In genomic region chr7:130265319-130266165, GRCm38 (mm10) we compare ENCODE assay signal across 8 mouse cellular contexts.
DNase-seq lines count a peak whose midpoint lies in the region; ATAC-seq lines count a peak whose summit lies in the region.

No protein-coding gene starts in this region.

- H3K27me3 ChIP-seq in kidney, embryonic 15.5 days = no peaks in the 10 kb centered on the region
- peaks cover 65% of the 10 kb centered on the region for H3K27me3 ChIP-seq in embryonic facial prominence, embryonic 10.5 days (replicated peaks; ENCODE audit: low read depth, poor library complexity, severe bottlenecking)
- H3K27me3 ChIP-seq in heart, embryonic 14.5 days (ENCODE audit: control insufficient read depth, insufficient read depth, low read length) = peaks cover 5% of the 10 kb centered on the region; the same call in 1 of the 2 replicates
- no peaks in the 10 kb centered on the region for H3K27me3 ChIP-seq in stomach, embryonic 14.5 days (ENCODE audit: control insufficient read depth, insufficient read depth, low read length)

- no peak for DNase-seq in kidney, adult 8-10 months
- no peak for DNase-seq in embryonic facial prominence, embryonic 10.5 days (ENCODE audit: low spot score)
- DNase-seq in layer of hippocampus, postnatal 36 days = peak; percentile 62 to 69
- peak; percentile 48 for DNase-seq in lung, postnatal 14 days

- H3K27ac ChIP-seq in kidney, embryonic 15.5 days = peak overlapping the region; percentile 94
- H3K27ac ChIP-seq in embryonic facial prominence, embryonic 10.5 days (replicated peaks) = peak overlapping the region; percentile 94
- H3K27ac ChIP-seq in heart, embryonic 14.5 days (replicated peaks in 1 of 2; ENCODE audit: control insufficient read depth in 1 of 2, insufficient read depth in 1 of 2, low read depth in 2 of 2, low read length in 2 of 2) = peak overlapping the region; percentile 60 to 78
- peak overlapping the region; percentile 91 for H3K27ac ChIP-seq in stomach, embryonic 14.5 days (ENCODE audit: low read length)

- ATAC-seq in kidney, embryonic 15.5 days (replicated peaks; ENCODE audit: low FRiP score) = peak; percentile 5
- ATAC-seq in heart, embryonic 14.5 days (ENCODE audit: insufficient number of reproducible peaks, insufficient read depth, low FRiP score, low read depth) = peak; percentile 38
- no peak; the same call in 1 of the 2 replicates for ATAC-seq in stomach, embryonic 14.5 days (ENCODE audit: insufficient number of reproducible peaks, insufficient read depth, low FRiP score, low read depth)
- ATAC-seq in granulocyte monocyte progenitor cell, adult 5-6 weeks (replicated peaks; ENCODE audit: poor library complexity, severe bottlenecking) = no peak

- H3K9ac ChIP-seq in kidney, embryonic 15.5 days = peak overlapping the region; percentile 82
- peak overlapping the region; percentile 85 for H3K9ac ChIP-seq in heart, embryonic 14.5 days (ENCODE audit: low read length)
- peak overlapping the region; percentile 93 for H3K9ac ChIP-seq in stomach, embryonic 14.5 days (replicated peaks; ENCODE audit: low read depth, low read length)

- under 1% methylated on average over 58 of the region's 58 CpGs for WGBS in kidney, embryonic 15.5 days
- under 1% methylated on average over 58 of the region's 58 CpGs for WGBS in embryonic facial prominence, embryonic 10.5 days
- under 1% methylated on average over 58 of the region's 58 CpGs for WGBS in heart, embryonic 14.5 days
- WGBS in stomach, embryonic 14.5 days = under 1% methylated on average over 58 of the region's 58 CpGs

- peaks cover 13% of the 10 kb centered on the region for H3K36me3 ChIP-seq in kidney, embryonic 15.5 days
- peaks cover 14% of the 10 kb centered on the region for H3K36me3 ChIP-seq in embryonic facial prominence, embryonic 10.5 days (replicated peaks)
- peaks cover 4% of the 10 kb centered on the region; the same call in 1 of the 2 replicates for H3K36me3 ChIP-seq in heart, embryonic 14.5 days (ENCODE audit: control insufficient read depth, insufficient read depth, low read length)
- peaks cover 11% of the 10 kb centered on the region; the same call in 1 of the 2 replicates for H3K36me3 ChIP-seq in stomach, embryonic 14.5 days (ENCODE audit: control insufficient read depth, insufficient read depth, low read length)

- H3K4me3 ChIP-seq in kidney, embryonic 15.5 days (replicated peaks) = peak overlapping the region; percentile 81
- H3K4me3 ChIP-seq in embryonic facial prominence, embryonic 10.5 days = peak overlapping the region; percentile 86
- H3K4me3 ChIP-seq in heart, embryonic 14.5 days (ENCODE audit: control insufficient read depth in 1 of 2, insufficient read depth in 1 of 2, low read depth in 1 of 2, low read length in 2 of 2) = peak overlapping the region; percentile 76 to 78
- peak overlapping the region; percentile 71 for H3K4me3 ChIP-seq in stomach, embryonic 14.5 days (ENCODE audit: low read depth, low read length)

- peaks cover 62% of the 10 kb centered on the region for H3K4me1 ChIP-seq in kidney, embryonic 15.5 days
- peaks cover 84% of the 10 kb centered on the region for H3K4me1 ChIP-seq in embryonic facial prominence, embryonic 10.5 days
- H3K4me1 ChIP-seq in heart, embryonic 14.5 days (ENCODE audit: control insufficient read depth in 2 of 2, insufficient read depth in 2 of 2, low read length in 2 of 2) = peaks cover 19 to 21% of the 10 kb centered on the region in 2 experiments
- H3K4me1 ChIP-seq in stomach, embryonic 14.5 days (ENCODE audit: control insufficient read depth, insufficient read depth, low read length) = peaks cover 23% of the 10 kb centered on the region

- H3K4me2 ChIP-seq in kidney, embryonic 15.5 days = peak overlapping the region; percentile 86
- peak overlapping the region; percentile 96 for H3K4me2 ChIP-seq in heart, embryonic 14.5 days (ENCODE audit: low read length)
- peak overlapping the region; percentile 63 for H3K4me2 ChIP-seq in stomach, embryonic 14.5 days (replicated peaks; ENCODE audit: low read depth, low read length)

- no peaks in the 10 kb centered on the region for H3K9me3 ChIP-seq in kidney, embryonic 15.5 days (replicated peaks)
- H3K9me3 ChIP-seq in embryonic facial prominence, embryonic 10.5 days = no peaks in the 10 kb centered on the region
- no peaks in the 10 kb centered on the region for H3K9me3 ChIP-seq in heart, embryonic 14.5 days (ENCODE audit: control insufficient read depth, low read length)
- no peaks in the 10 kb centered on the region for H3K9me3 ChIP-seq in stomach, embryonic 14.5 days (ENCODE audit: control insufficient read depth, low read depth, low read length)

Comparison
In these comparisons a context has a peak if more than half of its experiments do, and no peak if none do; other contexts are left out.
1. ATAC-seq: peak in kidney, embryonic 15.5 days (single experiment) and heart, embryonic 14.5 days (single experiment); none in stomach, embryonic 14.5 days (single experiment) and granulocyte monocyte progenitor cell, adult 5-6 weeks (single experiment).
2. DNase-seq: peak in layer of hippocampus, postnatal 36 days (2 of 2) and lung, postnatal 14 days (single experiment); none in kidney, adult 8-10 months (0 of 2) and embryonic facial prominence, embryonic 10.5 days (single experiment).
3. Peak in every context shown above with its lines, with median percentiles within 50 percentile points of each other: H3K27ac ChIP-seq, H3K4me2 ChIP-seq, H3K4me3 ChIP-seq and H3K9ac ChIP-seq.